Mouse (Mus musculus): ENCODE measurements around the gene Kbtbd3.

DNA sequence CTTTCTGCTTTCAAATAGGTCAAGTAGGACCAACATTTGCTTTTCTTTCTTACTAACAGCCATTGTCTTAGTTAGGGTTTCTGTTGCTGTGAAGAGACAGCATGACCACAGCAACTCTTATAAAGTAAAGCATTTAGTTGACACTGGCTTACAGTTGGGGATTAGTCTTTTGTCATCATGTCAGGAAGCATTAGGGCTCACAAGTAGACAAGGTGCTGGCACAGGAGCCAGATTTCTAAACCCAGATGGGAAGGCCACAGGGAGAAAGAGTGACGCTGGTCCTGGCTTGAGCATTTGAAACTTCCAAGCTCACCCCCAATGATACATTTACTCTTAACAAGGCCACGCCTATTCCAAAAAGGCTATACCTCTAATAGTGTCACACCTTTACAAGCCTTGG lies 6.1 kb downstream of the Kbtbd3 start:
- no peak for TF ChIP-seq CTCF (IDR thresholded peaks at IDR 0.05; ENCODE audit: insufficient read depth, low read depth, low read length)
- TF ChIP-seq POLR2A (IDR thresholded peaks at IDR 0.05; ENCODE audit: insufficient read depth, low read depth, low read length) = no peak
